Mouse (Mus musculus) brain, embryonic 14.5 days (tissue): ENCODE measurements around the gene Dusp28.

Experiments used
- CTCF ChIP-seq: fragments of 200-500 bp; IDR thresholded peaks from 2 replicates; pipeline ENCODE4 v1.5.1; 2012; ENCODE audit warnings: inconsistent platforms, mild to moderate bottlenecking, moderate library complexity, borderline replicate concordance; ENCODE audit not compliant: insufficient read depth, insufficient read length; ENCODE audit errors: extremely low read depth
- POLR2A ChIP-seq: fragments of 200-500 bp; IDR thresholded peaks from 2 replicates; pipeline ENCODE4 v1.6.1; 2012; ENCODE audit warnings: mild to moderate bottlenecking, inconsistent platforms, borderline replicate concordance; ENCODE audit not compliant: poor library complexity, insufficient read depth, insufficient read length, severe bottlenecking; ENCODE audit errors: extremely low read depth

DNA sequence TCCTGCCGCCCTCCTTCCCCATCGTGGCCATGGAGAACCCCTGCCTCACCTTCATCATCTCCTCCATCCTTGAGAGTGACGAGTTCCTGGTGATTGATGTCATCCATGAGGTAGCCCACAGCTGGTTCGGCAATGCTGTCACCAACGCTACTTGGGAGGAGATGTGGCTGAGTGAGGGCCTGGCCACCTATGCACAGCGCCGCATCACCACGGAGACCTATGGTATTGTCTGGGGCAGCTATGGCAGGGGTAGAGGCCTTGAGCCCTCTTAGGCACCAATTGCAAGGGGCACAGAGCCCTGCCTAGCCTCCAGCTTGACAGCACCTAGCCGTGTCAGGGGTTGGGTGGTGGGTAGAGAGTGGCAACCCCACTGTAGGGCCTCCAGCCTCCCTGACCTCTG lies 9.9 kb downstream of the Dusp28 start:
- TF ChIP-seq CTCF (no peak), POLR2A (no peak)
